Mouse (Mus musculus): ENCODE measurements at regions not wholly inside any gene's neighbourhood (a gene's known extent, or its start where the extent isn't known, plus 50 kb on each side); places are given as distances from the start of the nearest gene placed in this dataset.
"Not testable (repeated sequence)": the region's sequence is repeated elsewhere in the genome, so short reads cannot be mapped to it uniquely, and the experiment has no call there.

DNA sequence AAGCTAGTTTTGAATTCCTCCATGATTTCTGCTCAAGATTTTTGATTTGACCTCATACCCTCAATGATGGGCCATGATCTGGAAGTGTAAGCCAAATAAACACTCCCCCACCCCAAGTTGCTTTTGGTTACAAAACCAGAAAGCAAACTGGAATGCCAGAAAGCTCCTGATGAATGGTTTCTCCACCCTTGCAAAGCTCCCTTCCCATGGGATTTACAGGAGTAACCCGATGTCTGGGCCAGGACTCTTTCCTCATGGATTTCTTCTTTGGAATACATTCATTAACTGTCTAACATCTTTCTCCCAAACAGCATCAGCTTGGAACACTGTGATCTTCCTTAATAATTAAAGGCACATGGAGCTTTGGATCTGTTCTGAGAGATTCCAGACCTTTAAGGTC, 227.3 kb upstream of the Sdr16c6 start:
- no peak overlapping the region for H3K27ac ChIP-seq (replicated peaks)
- no peaks in the 10 kb centered on the region for H3K36me3 ChIP-seq (ENCODE audit: control insufficient read depth, insufficient read depth, low read length)
- H3K9ac ChIP-seq (ENCODE audit: low read length), result no peak overlapping the region
- ATAC-seq (ENCODE audit: low FRiP score, low TSS enrichment), result no peak
- H3K4me1 ChIP-seq (replicated peaks; ENCODE audit: control insufficient read depth, insufficient read depth), result no peaks in the 10 kb centered on the region
- H3K4me3 ChIP-seq (ENCODE audit: low read depth, low read length), result no peak overlapping the region
- no peak for DNase-seq (ENCODE audit: low spot score)
- H3K4me2 ChIP-seq (replicated peaks; ENCODE audit: low read depth), result no peak overlapping the region
- H3K27me3 ChIP-seq (ENCODE audit: control insufficient read depth, insufficient read depth, low read length), result no peaks in the 10 kb centered on the region
- TF ChIP-seq CTCF (IDR thresholded peaks at IDR 0.05; ENCODE audit: low read depth) (no peak), EP300 (optimal IDR thresholded peaks at IDR 0.05) (no peak)
- WGBS, result 48% methylated on average over 1 of the region's 1 CpGs
- no peaks in the 10 kb centered on the region for H3K9me3 ChIP-seq (ENCODE audit: control insufficient read depth, low read length)

DNA sequence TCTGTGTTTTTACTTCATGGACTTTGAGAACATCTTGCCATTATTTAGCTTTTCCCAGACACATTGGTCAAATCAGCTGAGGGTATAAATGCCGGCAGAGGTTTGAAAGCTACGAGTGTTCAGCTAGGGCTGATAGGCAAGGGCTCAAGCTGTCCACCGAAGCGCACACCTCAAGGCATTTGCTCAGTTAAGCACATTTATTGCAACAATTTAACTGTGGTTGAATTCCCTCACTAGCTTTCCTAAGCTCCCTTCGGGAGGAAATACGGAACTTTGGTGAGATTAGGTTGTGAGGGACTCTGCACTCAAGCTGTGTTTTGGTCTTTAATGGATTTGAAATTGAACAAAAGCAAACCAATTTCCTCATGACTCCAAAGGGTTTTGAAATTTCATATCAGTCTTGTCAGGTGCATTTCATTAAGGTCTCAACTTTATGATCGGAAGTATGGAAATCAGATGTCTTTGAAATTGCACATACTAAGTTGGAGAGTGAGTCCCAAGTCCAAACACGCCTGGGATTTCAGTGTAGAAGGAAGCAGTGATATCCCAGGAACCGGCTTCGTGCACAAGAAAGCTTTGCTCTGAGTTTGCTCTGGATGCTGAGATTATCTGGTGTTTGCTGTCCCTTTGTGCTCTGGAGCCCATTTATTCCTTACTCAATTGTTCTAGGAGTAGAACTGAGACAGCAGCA, 223.0 kb upstream of the Sdr16c6 start:
- Histone ChIP-seq H3K27me3 (ENCODE audit: control insufficient read depth, insufficient read depth, low read length) (no peaks in the 10 kb centered on the region), H3K4me3 (ENCODE audit: low read depth, low read length) (no peak overlapping the region), H3K27ac (replicated peaks) (no peak overlapping the region), H3K4me1 (replicated peaks; ENCODE audit: control insufficient read depth, insufficient read depth) (no peaks in the 10 kb centered on the region), H3K9me3 (ENCODE audit: control insufficient read depth, low read length) (no peaks in the 10 kb centered on the region), H3K36me3 (ENCODE audit: control insufficient read depth, insufficient read depth, low read length) (no peaks in the 10 kb centered on the region), H3K9ac (ENCODE audit: low read length) (no peak overlapping the region), H3K4me2 (replicated peaks; ENCODE audit: low read depth) (no peak overlapping the region)
- ATAC-seq (ENCODE audit: low FRiP score, low TSS enrichment), result no peak
- DNase-seq (ENCODE audit: low spot score), result no peak
- 65% methylated on average over 10 of the region's 10 CpGs for WGBS
- TF ChIP-seq CTCF (IDR thresholded peaks at IDR 0.05; ENCODE audit: low read depth) (no peak), EP300 (optimal IDR thresholded peaks at IDR 0.05) (no peak)

DNA sequence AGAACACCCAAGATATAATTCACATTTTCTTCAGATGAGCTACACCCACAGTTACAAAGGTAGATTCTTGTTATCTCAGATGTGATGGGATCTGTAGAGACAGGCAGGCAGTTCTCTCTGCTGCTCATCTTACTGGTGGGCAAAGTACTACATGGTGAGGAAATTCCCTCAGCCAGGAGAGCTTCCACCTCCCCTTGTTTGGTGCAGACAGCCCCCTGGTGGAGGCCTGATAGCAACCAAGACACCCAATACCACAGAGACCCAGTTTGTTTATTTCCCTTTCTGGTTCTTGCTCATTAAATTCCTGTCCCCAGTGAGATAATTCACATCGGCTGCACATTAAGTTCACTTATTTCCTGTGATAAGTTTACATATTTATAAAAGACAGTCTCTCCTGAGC, 222.3 kb upstream of the Sdr16c6 start:
- Histone ChIP-seq H3K9ac (ENCODE audit: low read length) (no peak overlapping the region), H3K9me3 (ENCODE audit: control insufficient read depth, low read length) (no peaks in the 10 kb centered on the region), H3K4me3 (ENCODE audit: low read depth, low read length) (no peak overlapping the region), H3K4me1 (replicated peaks; ENCODE audit: control insufficient read depth, insufficient read depth) (no peaks in the 10 kb centered on the region), H3K27me3 (ENCODE audit: control insufficient read depth, insufficient read depth, low read length) (no peaks in the 10 kb centered on the region), H3K4me2 (replicated peaks; ENCODE audit: low read depth) (no peak overlapping the region), H3K27ac (replicated peaks) (no peak overlapping the region), H3K36me3 (ENCODE audit: control insufficient read depth, insufficient read depth, low read length) (no peaks in the 10 kb centered on the region)
- DNase-seq (ENCODE audit: low spot score) (no peak), ATAC-seq (ENCODE audit: low FRiP score, low TSS enrichment) (no peak)
- 19% methylated on average over 1 of the region's 1 CpGs for WGBS
- TF ChIP-seq CTCF (IDR thresholded peaks at IDR 0.05; ENCODE audit: low read depth) (peak; percentile 51), EP300 (optimal IDR thresholded peaks at IDR 0.05) (no peak)

DNA sequence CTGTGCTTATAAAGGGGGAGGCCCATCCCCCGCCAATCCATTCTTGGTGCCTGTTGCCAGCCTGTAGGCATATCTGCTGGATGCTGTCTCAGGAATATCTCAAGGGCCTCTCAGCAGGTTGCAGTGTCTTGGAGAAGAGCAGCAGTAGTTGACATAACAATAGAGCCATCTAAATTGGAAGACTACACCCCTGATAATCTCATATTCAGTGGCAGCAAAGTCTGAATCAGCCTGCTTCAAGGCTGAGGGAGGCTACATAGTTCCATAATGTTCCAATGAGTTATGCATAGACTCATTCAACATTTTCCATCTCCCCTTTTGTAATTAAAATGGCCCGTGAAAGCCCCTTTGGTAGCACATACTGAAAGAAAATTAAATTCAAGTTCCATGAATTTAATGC, 172.3 kb upstream of the Sdr16c6 start:
- TF ChIP-seq EP300 (optimal IDR thresholded peaks at IDR 0.05) (no peak), CTCF (IDR thresholded peaks at IDR 0.05; ENCODE audit: low read depth) (no peak)
- ATAC-seq (ENCODE audit: low FRiP score, low TSS enrichment) (no peak), DNase-seq (ENCODE audit: low spot score) (no peak)
- H3K36me3 ChIP-seq (ENCODE audit: control insufficient read depth, insufficient read depth, low read length), result no peaks in the 10 kb centered on the region
- H3K4me1 ChIP-seq (replicated peaks; ENCODE audit: control insufficient read depth, insufficient read depth), result no peaks in the 10 kb centered on the region
- H3K4me3 ChIP-seq (ENCODE audit: low read depth, low read length), result no peak overlapping the region
- 95% methylated on average over 2 of the region's 2 CpGs for WGBS
- H3K9me3 ChIP-seq (ENCODE audit: control insufficient read depth, low read length), result 0 out of 2 replicates have a peak, but pooled peaks cover 2% of the 10 kb centered on the region
- H3K4me2 ChIP-seq (replicated peaks; ENCODE audit: low read depth), result no peak overlapping the region
- H3K9ac ChIP-seq (ENCODE audit: low read length), result no peak overlapping the region
- no peak overlapping the region for H3K27ac ChIP-seq (replicated peaks)
- H3K27me3 ChIP-seq (ENCODE audit: control insufficient read depth, insufficient read depth, low read length), result no peaks in the 10 kb centered on the region

DNA sequence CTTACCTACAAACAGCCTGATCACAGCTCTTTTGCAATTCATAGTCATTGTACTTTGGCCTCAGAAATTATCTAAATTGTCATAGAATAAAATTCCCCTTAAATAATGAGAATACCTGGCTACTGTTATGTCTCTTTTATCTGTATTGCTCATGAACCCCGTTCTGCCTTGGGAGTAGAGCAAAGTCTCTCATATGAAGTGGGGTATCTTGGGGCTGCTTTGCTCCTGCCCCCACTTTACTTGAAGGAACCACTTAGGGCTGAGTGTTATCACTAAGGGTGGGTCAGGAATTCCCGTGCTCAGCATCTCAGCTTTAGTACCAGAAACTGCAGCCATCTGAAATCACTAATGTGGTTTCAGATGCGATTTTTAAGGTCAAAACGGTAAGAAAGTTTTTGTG, 170.3 kb upstream of the Sdr16c6 start:
- Histone ChIP-seq H3K9me3 (ENCODE audit: control insufficient read depth, low read length) (0 out of 2 replicates have a peak, but pooled peaks cover 2% of the 10 kb centered on the region), H3K4me3 (ENCODE audit: low read depth, low read length) (no peak overlapping the region), H3K27me3 (ENCODE audit: control insufficient read depth, insufficient read depth, low read length) (no peaks in the 10 kb centered on the region), H3K4me1 (replicated peaks; ENCODE audit: control insufficient read depth, insufficient read depth) (no peaks in the 10 kb centered on the region), H3K4me2 (replicated peaks; ENCODE audit: low read depth) (no peak overlapping the region), H3K36me3 (ENCODE audit: control insufficient read depth, insufficient read depth, low read length) (no peaks in the 10 kb centered on the region), H3K9ac (ENCODE audit: low read length) (no peak overlapping the region), H3K27ac (replicated peaks) (no peak overlapping the region)
- DNase-seq (ENCODE audit: low spot score) (no peak), ATAC-seq (ENCODE audit: low FRiP score, low TSS enrichment) (no peak)
- 50% methylated on average over 4 of the region's 4 CpGs for WGBS
- TF ChIP-seq EP300 (optimal IDR thresholded peaks at IDR 0.05), result no peak
- no peak for TF ChIP-seq CTCF (IDR thresholded peaks at IDR 0.05; ENCODE audit: low read depth)

DNA sequence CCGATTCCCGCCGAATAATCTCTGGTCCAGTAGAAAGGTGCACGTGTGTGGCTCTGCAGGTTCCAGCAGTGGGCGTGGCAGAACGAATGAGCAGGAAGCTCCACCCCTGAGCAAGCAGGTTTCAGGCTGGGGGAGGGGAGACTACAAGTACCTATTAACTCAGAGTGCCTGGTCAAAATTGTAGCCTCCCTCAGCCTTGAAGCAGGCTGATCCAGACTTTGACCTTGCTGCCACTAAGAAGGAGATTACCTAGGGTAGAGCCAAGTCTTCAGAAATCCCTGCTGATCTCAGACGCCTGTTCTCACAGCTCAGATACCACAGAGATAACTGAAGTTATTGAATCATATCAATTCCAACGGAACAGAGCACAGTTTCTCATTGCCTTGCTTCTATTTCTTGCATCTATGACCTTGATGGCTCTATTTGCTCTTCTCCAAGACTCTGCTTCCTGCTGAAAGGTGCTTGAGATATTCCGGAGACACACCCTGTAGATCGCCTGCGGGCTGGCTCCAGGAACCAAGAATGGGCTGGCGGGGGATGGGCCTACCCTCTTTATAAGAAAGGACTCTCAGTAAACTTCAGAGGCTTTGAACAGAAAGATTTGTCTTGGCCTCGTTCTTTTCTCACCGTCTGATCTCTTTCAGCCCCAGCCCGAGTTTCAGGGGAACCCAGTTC, 165.1 kb upstream of the Sdr16c6 start:
- not testable (repeated sequence) for H3K36me3 ChIP-seq (ENCODE audit: control insufficient read depth, insufficient read depth, low read length); DNase-seq (ENCODE audit: low spot score); H3K9me3 ChIP-seq (ENCODE audit: control insufficient read depth, low read length); H3K27me3 ChIP-seq (ENCODE audit: control insufficient read depth, insufficient read depth, low read length); H3K4me2 ChIP-seq (replicated peaks; ENCODE audit: low read depth); H3K9ac ChIP-seq (ENCODE audit: low read length); H3K4me1 ChIP-seq (replicated peaks; ENCODE audit: control insufficient read depth, insufficient read depth); H3K27ac ChIP-seq (replicated peaks); H3K4me3 ChIP-seq (ENCODE audit: low read depth, low read length)
- 0 out of 2 replicates have a peak, but pooled peaks have one; percentile 29 for ATAC-seq (ENCODE audit: low FRiP score, low TSS enrichment)
- 79% methylated on average over 15 of the region's 15 CpGs for WGBS

Data from stomach, postnatal 0 days (tissue).